In genomic region chr4:156185456-156185949, GRCm38 (mm10) we compare ENCODE assay signal across 9 mouse cellular contexts. TPM values are rescaled to one million over a fixed set of nuclear protein-coding genes. Genes with fewer than 3 reads are reported as not detected.
DNase-seq lines count a peak whose midpoint lies in the region; ATAC-seq and TF ChIP-seq lines count a peak whose summit lies in the region.
"Had no signal": no experiment of that assay in that cellular context is flagged by ENCODE, and none has a peak within 500 bp of the region (broad histone marks: within the 10 kb centered on the region; RNA-seq: fewer than 3 reads in every experiment).

No protein-coding gene starts in this region.

- peak overlapping the region; percentile 35 for H3K4me3 ChIP-seq in heart, embryonic 11.5 days (ENCODE audit: low read depth, low read length)
- H3K4me3 ChIP-seq in MEL (ENCODE audit: control insufficient read depth in 1 of 2, insufficient read depth in 1 of 2, low read depth in 2 of 2, low read length in 2 of 2), result peak overlapping the region; percentile 34 to 44
- peak overlapping the region; percentile 47 for H3K4me3 ChIP-seq in forebrain, postnatal 0 days (ENCODE audit: low read depth, low read length)

- no peaks in the 10 kb centered on the region for H3K9me3 ChIP-seq in heart, embryonic 11.5 days (replicated peaks; ENCODE audit: control insufficient read depth, low read length)
- H3K9me3 ChIP-seq in MEL (replicated peaks; ENCODE audit: insufficient read depth, low read length), result no peaks in the 10 kb centered on the region
- H3K9me3 ChIP-seq in forebrain, postnatal 0 days (ENCODE audit: low read length), result no peaks in the 10 kb centered on the region

- peak; percentile 77 to 86 for TF ChIP-seq EP300 in MEL (IDR thresholded peaks at IDR 0.05; ENCODE audit: low read depth in 1 of 2, low read length in 2 of 2)

- no peak for TF ChIP-seq POLR2A in MEL (IDR thresholded peaks at IDR 0.05; ENCODE audit: control insufficient read depth in 1 of 2, insufficient read depth in 1 of 2, low read depth in 1 of 2, low read length in 2 of 2, poor library complexity in 1 of 2)

- TF ChIP-seq RAD21 in MEL (IDR thresholded peaks at IDR 0.05; ENCODE audit: low read depth, low read length), result no peak

- peaks cover 60% of the 10 kb centered on the region for H3K4me1 ChIP-seq in heart, embryonic 11.5 days (ENCODE audit: control insufficient read depth, insufficient read depth, low read length)
- H3K4me1 ChIP-seq in MEL (ENCODE audit: control insufficient read depth in 1 of 2, insufficient read depth in 2 of 2, low read length in 2 of 2), result peaks cover 14 to 29% of the 10 kb centered on the region in 2 experiments
- peaks cover 74% of the 10 kb centered on the region for H3K4me1 ChIP-seq in forebrain, postnatal 0 days (ENCODE audit: insufficient read depth)

- peak overlapping the region; percentile 62 for H3K4me2 ChIP-seq in heart, embryonic 11.5 days
- peak overlapping the region; percentile 87 for H3K4me2 ChIP-seq in forebrain, postnatal 0 days (ENCODE audit: low read depth)

- no peak overlapping the region; the same call in 1 of the 2 replicates for H3K27ac ChIP-seq in heart, embryonic 11.5 days (ENCODE audit: low read depth, low read length)
- H3K27ac ChIP-seq in MEL (ENCODE audit: control insufficient read depth, low read depth, low read length), result peak overlapping the region; percentile 75
- H3K27ac ChIP-seq in forebrain, postnatal 0 days (ENCODE audit: low read depth, low read length), result peak overlapping the region; percentile 86

- H3K36me3 ChIP-seq in heart, embryonic 11.5 days (ENCODE audit: control insufficient read depth, insufficient read depth, low read length), result peaks cover 6% of the 10 kb centered on the region; the same call in 1 of the 2 replicates
- H3K36me3 ChIP-seq in MEL (ENCODE audit: control insufficient read depth in 1 of 2, insufficient read depth in 2 of 2, low read length in 2 of 2), result peaks cover 0 to 19% of the 10 kb centered on the region in 2 experiments; a peak in 3 of 4 replicates
- H3K36me3 ChIP-seq in forebrain, postnatal 0 days (ENCODE audit: insufficient read depth), result peaks cover 6% of the 10 kb centered on the region; the same call in 1 of the 2 replicates

- no peak for TF ChIP-seq CTCF in MEL (IDR thresholded peaks at IDR 0.05 in 2 of 3, conservative IDR thresholded peaks at IDR 0.05 in 1 of 3; ENCODE audit: control insufficient read depth in 1 of 3, insufficient read depth in 1 of 3, low read depth in 2 of 3, low read length in 3 of 3, poor library complexity in 1 of 3, severe bottlenecking in 1 of 3)
- no peak for TF ChIP-seq CTCF in forebrain, postnatal 0 days (IDR thresholded peaks at IDR 0.05; ENCODE audit: low read depth)

- DNase-seq in heart, adult 18-20 months, result no peak
- DNase-seq in MEL (ENCODE audit: low read depth, low spot score) (peak; percentile 80), adipocyte (ENCODE audit: low spot score) (no peak)
- peak; percentile 63 for DNase-seq in forebrain, postnatal 0 days
- no peak for DNase-seq in lung, postnatal 4 days

- H3K79me2 ChIP-seq in MEL (ENCODE audit: control insufficient read depth, insufficient read depth, low read length, poor library complexity), result no peaks in the 10 kb centered on the region

- ATAC-seq in heart, embryonic 11.5 days (replicated peaks; ENCODE audit: insufficient number of reproducible peaks, low FRiP score, low TSS enrichment), result no peak
- peak; percentile 40 for ATAC-seq in forebrain, postnatal 0 days
- ATAC-seq in megakaryocyte-erythroid progenitor cell, adult 5-6 weeks (replicated peaks; ENCODE audit: low FRiP score, low TSS enrichment, poor library complexity, severe bottlenecking), result peak; percentile 76
- ATAC-seq in megakaryocyte, adult 5-6 weeks (ENCODE audit: poor library complexity, severe bottlenecking), result no peak

- H3K9ac ChIP-seq in heart, embryonic 11.5 days (ENCODE audit: low read depth, low read length), result peak overlapping the region; percentile 65
- H3K9ac ChIP-seq in MEL (ENCODE audit: control insufficient read depth, low read depth, low read length, poor library complexity, severe bottlenecking), result peak overlapping the region; percentile 62
- peak overlapping the region; percentile 74 for H3K9ac ChIP-seq in forebrain, postnatal 0 days

- 66% methylated on average over 13 of the region's 13 CpGs for WGBS in heart, embryonic 11.5 days (ENCODE audit: insufficient replicate concordance)
- 33% methylated on average over 13 of the region's 13 CpGs for WGBS in forebrain, postnatal 0 days

- no peaks in the 10 kb centered on the region for H3K27me3 ChIP-seq in heart, embryonic 11.5 days (ENCODE audit: control insufficient read depth, insufficient read depth, low read length)
- H3K27me3 ChIP-seq in MEL (ENCODE audit: control insufficient read depth in 1 of 2, insufficient read depth in 2 of 2, low read length in 2 of 2), result no peaks in the 10 kb centered on the region
- H3K27me3 ChIP-seq in forebrain, postnatal 0 days (ENCODE audit: insufficient read depth, low read length), result no peaks in the 10 kb centered on the region

TF ChIP-seq in MEL, 35 proteins besides CTCF, POLR2A, EP300 and RAD21 (continues in another document):
- TF ChIP-seq TBP (IDR thresholded peaks at IDR 0.05; ENCODE audit: low read depth, low read length), result peak; percentile 34; the same call in 1 of the 2 replicates

RNA-seq across cellular contexts. Expression of gene Agrn, which starts 11.8 kb away (rescaled TPM):
- 36.7 and 44.8 TPM in 2 replicates for polyA plus RNA-seq in heart, embryonic 11.5 days (2014; fragmentation: Nextera tagmentation; extraction: Ambion mirVana)
- total RNA-seq in heart, adult 18-20 months (2021), result 10 to 100 TPM; 22.6 to 24.7 TPM
- total RNA-seq in MEL (2012; rRNA removed), result 13.7 and 19.3 TPM in 2 replicates
- polyA plus RNA-seq in MEL (2012; ENCODE audit: insufficient read depth in 1 of 2, insufficient read length in 2 of 2, low read depth in 1 of 2, low replicate concordance in 2 of 2, missing spikeins in 1 of 2), result 10 to 100 TPM in 1 of 2 experiments, not detected in 1; 43.0 TPM
- 218 and 261 TPM in 2 replicates for total RNA-seq in forebrain, postnatal 0 days (2014; rRNA removed)
- polyA plus RNA-seq in forebrain, postnatal 0 days (2015; fragmentation: Nextera tagmentation; extraction: Ambion mirVana), result 48.2 and 61.3 TPM in 2 replicates
- 7.8 and 8.9 TPM in 2 replicates for total RNA-seq in megakaryocyte-erythroid progenitor cell, adult 5-6 weeks (2014; fragmentation: Nextera tagmentation)
- 3.3 TPM in 2 replicates for total RNA-seq in megakaryocyte-erythroid progenitor cell, adult 5-6 weeks (2017)
- total RNA-seq in megakaryocyte, adult 5-6 weeks (2015), result 2.9 and 4.2 TPM in 2 replicates
- 1.8 and 2.9 TPM in 2 replicates for total RNA-seq in megakaryocyte, adult 5-6 weeks (2017)

RNA-seq across cellular contexts. Expression of gene Isg15, which starts 15.1 kb away (rescaled TPM):
- 0.29 and 0.41 TPM in 2 replicates for polyA plus RNA-seq in heart, embryonic 11.5 days (2014; fragmentation: Nextera tagmentation; extraction: Ambion mirVana)
- 1 to 10 TPM; 2.3 to 3.1 TPM for total RNA-seq in heart, adult 18-20 months (2021)
- 3.8 and 5.4 TPM in 2 replicates for total RNA-seq in MEL (2012; rRNA removed)
- polyA plus RNA-seq in MEL (2012; ENCODE audit: insufficient read depth in 1 of 2, insufficient read length in 2 of 2, low read depth in 1 of 2, low replicate concordance in 2 of 2, missing spikeins in 1 of 2), result 1 to 10 TPM in 1 of 2 experiments, not detected in 1; 4.8 TPM
- total RNA-seq in forebrain, postnatal 0 days (2014; rRNA removed), result 1.4 and 2.2 TPM in 2 replicates
- 2.4 and 3.4 TPM in 2 replicates for polyA plus RNA-seq in forebrain, postnatal 0 days (2015; fragmentation: Nextera tagmentation; extraction: Ambion mirVana)
- 0.66 and 3.4 TPM in 2 replicates for total RNA-seq in megakaryocyte-erythroid progenitor cell, adult 5-6 weeks (2014; fragmentation: Nextera tagmentation)
- 3.2 and 5.6 TPM in 2 replicates for total RNA-seq in megakaryocyte-erythroid progenitor cell, adult 5-6 weeks (2017)
- total RNA-seq in megakaryocyte, adult 5-6 weeks (2015), result 6.3 and 6.4 TPM in 2 replicates
- total RNA-seq in megakaryocyte, adult 5-6 weeks (2017), result 5.4 and 7.2 TPM in 2 replicates
- total RNA-seq: left cerebral cortex, postnatal 4 days had no signal

RNA-seq across cellular contexts. Expression of gene AW011738, which starts 17.6 kb away (rescaled TPM):
- polyA plus RNA-seq in heart, embryonic 11.5 days (2014; fragmentation: Nextera tagmentation; extraction: Ambion mirVana), result 0.70 and 1.0 TPM in 2 replicates
- 10 to 100 TPM in 1 of 2 experiments, 1 to 10 TPM in 1; 9.5 to 11.6 TPM for total RNA-seq in heart, adult 18-20 months (2021)
- total RNA-seq in MEL (2012; rRNA removed), result 1.9 and 3.2 TPM in 2 replicates
- polyA plus RNA-seq in MEL (2012; ENCODE audit: insufficient read depth in 1 of 2, insufficient read length in 2 of 2, low read depth in 1 of 2, low replicate concordance in 2 of 2, missing spikeins in 1 of 2), result 1 to 10 TPM in 1 of 2 experiments, not detected in 1; 3.8 TPM
- 3.5 and 5.7 TPM in 2 replicates for total RNA-seq in forebrain, postnatal 0 days (2014; rRNA removed)
- 1.8 and 3.4 TPM in 2 replicates for polyA plus RNA-seq in forebrain, postnatal 0 days (2015; fragmentation: Nextera tagmentation; extraction: Ambion mirVana)
- 0.55 TPM in 1 of 2 replicates, not detected in the other for total RNA-seq in megakaryocyte-erythroid progenitor cell, adult 5-6 weeks (2014; fragmentation: Nextera tagmentation)
- 0.38 and 1.2 TPM in 2 replicates for total RNA-seq in megakaryocyte-erythroid progenitor cell, adult 5-6 weeks (2017)
- total RNA-seq in megakaryocyte, adult 5-6 weeks (2015), result 0.11 and 0.42 TPM in 2 replicates
- total RNA-seq in megakaryocyte, adult 5-6 weeks (2017), result 0.49 and 0.66 TPM in 2 replicates

RNA-seq across cellular contexts. Expression of gene Perm1, which starts 30.2 kb away (rescaled TPM):
- 0.58 and 0.72 TPM in 2 replicates for polyA plus RNA-seq in heart, embryonic 11.5 days (2014; fragmentation: Nextera tagmentation; extraction: Ambion mirVana)
- total RNA-seq in heart, adult 18-20 months (2021), result 100 to 1,000 TPM; 265 to 319 TPM
- 0.10 and 0.19 TPM in 2 replicates for total RNA-seq in MEL (2012; rRNA removed)
- polyA plus RNA-seq in MEL (2012; ENCODE audit: insufficient read depth in 1 of 2, insufficient read length in 2 of 2, low read depth in 1 of 2, low replicate concordance in 2 of 2, missing spikeins in 1 of 2), result 1 to 10 TPM in 1 of 2 experiments, not detected in 1; 1.8 TPM
- 1.1 and 1.3 TPM in 2 replicates for total RNA-seq in forebrain, postnatal 0 days (2014; rRNA removed)
- 0.69 and 0.86 TPM in 2 replicates for polyA plus RNA-seq in forebrain, postnatal 0 days (2015; fragmentation: Nextera tagmentation; extraction: Ambion mirVana)
- total RNA-seq in megakaryocyte-erythroid progenitor cell, adult 5-6 weeks (2014; fragmentation: Nextera tagmentation), result not detected in 2 replicates
- total RNA-seq in megakaryocyte-erythroid progenitor cell, adult 5-6 weeks (2017), result not detected in 2 replicates
- total RNA-seq in megakaryocyte, adult 5-6 weeks (2015), result 0.11 TPM in 1 of 2 replicates, not detected in the other
- total RNA-seq in megakaryocyte, adult 5-6 weeks (2017), result not detected in 2 replicates

RNA-seq across cellular contexts. Expression of gene Plekhn1, which starts 49.2 kb away (rescaled TPM):
- 8.7 and 12.2 TPM in 2 replicates for polyA plus RNA-seq in heart, embryonic 11.5 days (2014; fragmentation: Nextera tagmentation; extraction: Ambion mirVana)
- 10 to 100 TPM; 10.1 to 11.0 TPM for total RNA-seq in heart, adult 18-20 months (2021)
- total RNA-seq in MEL (2012; rRNA removed), result 9.4 and 11.8 TPM in 2 replicates
- 10 to 100 TPM in 1 of 2 experiments, not detected in 1; 20.0 TPM for polyA plus RNA-seq in MEL (2012; ENCODE audit: insufficient read depth in 1 of 2, insufficient read length in 2 of 2, low read depth in 1 of 2, low replicate concordance in 2 of 2, missing spikeins in 1 of 2)
- total RNA-seq in forebrain, postnatal 0 days (2014; rRNA removed), result 37.2 and 43.7 TPM in 2 replicates
- polyA plus RNA-seq in forebrain, postnatal 0 days (2015; fragmentation: Nextera tagmentation; extraction: Ambion mirVana), result 11.8 and 14.3 TPM in 2 replicates
- 16.9 and 31.4 TPM in 2 replicates for total RNA-seq in megakaryocyte-erythroid progenitor cell, adult 5-6 weeks (2014; fragmentation: Nextera tagmentation)
- total RNA-seq in megakaryocyte-erythroid progenitor cell, adult 5-6 weeks (2017), result 8.7 and 11.7 TPM in 2 replicates
- total RNA-seq in megakaryocyte, adult 5-6 weeks (2015), result 8.5 and 10.5 TPM in 2 replicates
- total RNA-seq in megakaryocyte, adult 5-6 weeks (2017), result 11.2 and 14.1 TPM in 2 replicates

Comparison
In these comparisons a context has a peak if more than half of its experiments do, and no peak if none do; other contexts are left out.
1. ATAC-seq: peak in forebrain, postnatal 0 days (single experiment) and megakaryocyte-erythroid progenitor cell, adult 5-6 weeks (single experiment); none in heart, embryonic 11.5 days (single experiment) and megakaryocyte, adult 5-6 weeks (single experiment).
2. DNase-seq: peak in MEL (single experiment) and forebrain, postnatal 0 days (single experiment); none in heart, adult 18-20 months (0 of 2), lung, postnatal 4 days (0 of 2) and adipocyte (single experiment).
3. Peak in every context shown above with its lines, with median percentiles within 50 percentile points of each other: H3K4me3 ChIP-seq and H3K9ac ChIP-seq.